Mouse (Mus musculus) right cerebral cortex, postnatal 36 days (tissue): ENCODE data around the gene Gm49336.
A peak's percentile ranks its signal among the peaks of the same experiment; 100 is the strongest.

Experiments used
- DNase-seq, 2 experiments: peaks; one replicate each; pipeline ENCODE4 v3.0.0; 2022; ENCODE audit warnings: low spot score in 2 of 2, mixed read lengths in 1 of 2

Gene Gm49336

DNA sequence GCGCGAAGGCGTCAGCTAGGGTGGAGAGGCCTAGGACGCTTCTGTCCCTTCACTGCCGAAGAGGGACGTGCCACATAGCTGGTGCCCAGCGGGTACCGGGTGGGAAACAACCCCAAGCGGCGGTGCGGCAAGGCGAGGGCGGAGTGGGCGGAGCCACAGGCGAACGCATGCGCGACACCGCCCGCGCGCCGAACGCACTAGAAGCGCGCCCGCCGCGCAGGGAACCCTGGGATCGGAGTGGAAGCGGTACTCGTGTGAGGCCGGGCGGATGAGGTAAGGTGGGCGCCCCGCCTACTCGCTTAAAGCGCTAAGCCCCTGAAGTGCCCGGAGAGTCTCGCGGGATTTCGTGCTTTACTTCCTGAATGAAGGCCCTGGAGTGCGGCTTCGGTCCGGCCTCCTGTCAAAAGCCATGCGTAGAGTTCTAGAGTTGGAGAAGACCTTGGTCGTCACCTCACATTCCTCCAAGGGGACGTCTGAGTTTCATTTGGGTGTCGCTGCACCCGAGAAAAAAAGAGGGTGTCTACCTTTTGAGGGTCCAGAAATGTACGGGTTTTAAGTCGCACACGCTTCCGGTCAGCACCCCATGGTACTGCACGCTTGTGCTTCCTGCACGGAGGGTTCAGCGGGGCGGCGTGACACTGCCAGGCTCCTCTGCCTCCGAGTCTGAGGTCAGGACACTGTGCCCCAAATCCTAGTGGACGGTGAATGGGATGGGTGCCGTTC lies at the start of gene Gm49336, which contains the start of gene Nupl1:
Gene Gm49336 (minus strand): TSS at position 227 of the 723 bp plus-strand sequence.
Gene Nupl1 (minus strand): TSS at position 151 of the 723 bp plus-strand sequence.
- peak; percentile 99 for DNase-seq

GRCm38 (mm10) chr14:60301024-60301423 lies 49.7 kb upstream of the Gm49336 start:
- no peak for DNase-seq

- DNase-seq: no peak
Measured at GRCm38 (mm10) chr14:60300224-60300991, 49.1 kb upstream of the Gm49336 start.

DNA sequence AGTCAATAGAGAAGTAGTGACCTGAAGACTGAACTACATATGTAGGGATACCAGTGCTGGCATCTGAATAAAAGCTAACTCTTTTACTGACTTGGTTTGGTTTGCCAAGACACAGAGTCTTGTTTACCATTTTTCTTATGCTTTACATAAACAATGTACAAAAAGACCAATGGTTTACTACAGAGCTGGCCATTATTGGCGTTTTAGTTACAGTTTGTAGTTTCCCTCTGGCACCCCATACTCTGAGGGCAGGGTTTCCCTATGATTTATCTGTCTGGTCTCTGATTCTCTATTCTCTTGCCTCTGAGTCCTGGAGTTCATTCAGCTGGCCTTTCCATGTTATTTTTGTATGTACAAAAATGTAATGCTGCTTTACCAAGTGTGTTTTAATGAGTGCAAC lies 44.2 kb upstream of the Gm49336 start:
- DNase-seq: no peak

GRCm38 (mm10) chr14:60290363-60290762 lies 39.1 kb upstream of the Gm49336 start:
- no peak for DNase-seq

- DNase-seq: no peak
Measured at GRCm38 (mm10) chr14:60286194-60286863, 35.0 kb upstream of the Gm49336 start.

GRCm38 (mm10) chr14:60275301-60276276 lies 24.3 kb upstream of the Gm49336 start:
- no peak for DNase-seq

DNA sequence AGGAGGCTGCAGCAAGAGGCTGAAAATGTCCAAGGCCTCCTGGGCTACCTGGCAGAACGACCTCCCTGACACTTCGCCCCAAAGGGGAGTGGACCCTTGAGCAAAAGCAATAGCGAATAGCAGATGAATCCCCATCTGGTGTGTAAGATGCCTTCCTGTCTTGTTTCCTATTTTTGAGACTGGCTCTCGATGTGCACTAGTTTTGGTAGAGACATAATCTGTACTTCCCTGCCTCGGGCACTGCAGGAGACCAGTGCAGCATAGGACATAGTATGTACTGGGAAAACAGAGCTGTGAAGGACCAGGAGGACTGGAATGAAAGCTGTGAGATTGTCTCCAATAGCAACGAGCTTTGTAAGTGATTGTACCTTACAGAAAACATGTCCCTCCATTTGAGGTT lies 22.0 kb upstream of the Gm49336 start:
- no peak for DNase-seq

GRCm38 (mm10) chr14:60269333-60269732 lies 18.0 kb upstream of the Gm49336 start:
- no peak for DNase-seq

DNA sequence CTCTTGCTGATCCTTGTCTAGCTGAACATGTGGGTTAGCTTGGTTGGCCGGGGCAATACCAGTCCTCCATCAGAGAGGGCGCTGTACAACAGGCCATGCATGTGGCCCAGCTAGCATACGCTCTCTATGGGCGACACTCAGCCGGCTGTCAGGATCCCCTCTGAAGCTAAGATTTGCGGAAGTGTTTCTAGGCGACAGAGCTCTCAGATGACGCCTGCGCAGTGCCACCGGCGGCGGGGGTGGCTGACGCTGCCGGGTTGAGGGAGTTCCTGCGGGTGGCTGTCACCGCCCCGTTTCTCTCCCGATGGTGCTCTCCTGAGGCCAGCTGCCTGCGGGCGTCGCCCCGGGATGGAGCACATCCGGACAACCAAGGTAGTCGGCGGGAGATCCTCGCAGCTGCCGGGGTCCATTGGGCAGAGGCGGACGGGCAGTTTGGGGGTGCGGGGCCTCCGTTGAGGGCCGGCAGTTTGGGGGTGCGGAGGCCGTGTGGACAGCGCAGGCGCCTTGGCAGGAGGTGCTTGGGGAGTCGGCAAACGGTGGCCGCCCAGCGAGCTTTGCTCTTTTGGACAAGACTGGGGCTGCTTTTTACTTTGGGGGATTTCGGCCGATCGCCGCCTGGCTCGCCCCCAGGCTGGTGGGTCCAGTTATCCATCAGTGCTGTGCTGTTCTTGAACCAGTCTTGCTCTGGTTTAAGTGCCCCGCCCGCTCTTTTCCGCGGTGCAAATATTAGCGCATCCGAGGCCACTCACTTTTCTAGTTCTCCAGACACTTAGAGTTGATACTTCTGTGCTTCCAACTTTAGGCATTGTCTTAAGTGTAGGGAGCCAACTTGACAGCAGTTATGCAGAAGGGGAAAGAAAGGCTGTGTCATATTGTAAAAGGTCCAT lies 13.9 kb upstream of the Gm49336 start, which contains the start of gene Mtmr6:
Gene Mtmr6 (plus strand): TSS at position 239 of the 887 bp plus-strand sequence.
- peak; percentile 94 to 95 for DNase-seq

- DNase-seq: no peak
Measured at GRCm38 (mm10) chr14:60262316-60262715, 11.0 kb upstream of the Gm49336 start.

DNA sequence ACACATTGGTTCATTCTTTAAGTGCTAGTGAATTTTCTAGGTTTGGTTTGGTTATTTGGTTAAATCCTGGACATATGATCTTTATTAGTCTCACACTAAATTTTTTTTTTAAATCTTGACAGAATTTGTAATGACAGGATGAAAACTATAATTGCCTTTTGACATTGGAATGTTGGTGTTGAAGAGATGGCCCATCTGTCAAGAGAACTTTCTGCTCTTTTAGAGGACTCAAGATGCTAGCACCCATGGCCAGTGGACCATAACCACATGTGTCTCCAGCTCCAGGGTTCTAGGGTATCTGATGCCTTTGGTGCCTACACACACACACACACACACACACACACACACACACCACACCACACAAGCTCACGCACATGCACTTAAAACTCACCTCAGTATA lies 6.5 kb upstream of the Gm49336 start:
- DNase-seq: no peak

- DNase-seq: no peak
Measured at GRCm38 (mm10) chr14:60257101-60257500, 5.8 kb upstream of the Gm49336 start.

DNA sequence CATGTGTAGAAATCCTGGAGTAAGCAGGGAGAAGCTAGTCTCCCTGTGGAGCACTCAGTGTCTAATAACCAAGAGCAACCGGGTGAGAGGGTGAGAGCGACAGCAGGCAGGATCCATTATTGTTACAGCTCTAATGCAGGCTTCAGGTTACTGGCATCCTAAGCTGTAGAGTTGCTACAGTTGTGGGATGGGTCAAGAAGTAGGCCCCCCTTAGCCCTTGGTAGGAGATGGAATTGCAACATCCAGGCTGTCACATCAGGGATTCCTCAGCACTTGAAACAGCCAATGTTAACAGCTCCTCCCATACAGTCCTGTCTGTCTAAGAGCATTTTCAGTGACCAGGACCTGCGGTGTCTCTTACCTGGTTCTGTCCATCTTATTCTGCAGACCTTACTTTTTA lies 5.0 kb upstream of the Gm49336 start:
- DNase-seq: no peak

DNA sequence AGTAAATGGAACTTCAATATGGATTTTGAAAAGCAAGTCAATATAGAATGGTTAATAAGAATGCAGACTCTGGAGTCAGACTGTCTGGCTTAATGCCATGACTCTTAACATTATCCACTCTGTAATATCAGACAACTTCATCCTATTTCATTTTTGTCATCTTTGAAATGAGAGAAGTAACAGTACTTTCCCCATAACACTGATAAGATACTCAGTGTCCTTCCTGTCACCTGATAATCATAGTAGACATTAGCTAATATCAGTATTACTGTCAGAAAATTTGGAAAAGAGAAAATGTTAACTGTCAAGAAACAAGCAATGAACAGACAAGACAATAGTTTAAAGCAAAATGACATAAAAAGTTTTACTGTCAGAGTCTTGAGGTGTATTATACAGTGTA lies 3.5 kb upstream of the Gm49336 start:
- no peak for DNase-seq

DNA sequence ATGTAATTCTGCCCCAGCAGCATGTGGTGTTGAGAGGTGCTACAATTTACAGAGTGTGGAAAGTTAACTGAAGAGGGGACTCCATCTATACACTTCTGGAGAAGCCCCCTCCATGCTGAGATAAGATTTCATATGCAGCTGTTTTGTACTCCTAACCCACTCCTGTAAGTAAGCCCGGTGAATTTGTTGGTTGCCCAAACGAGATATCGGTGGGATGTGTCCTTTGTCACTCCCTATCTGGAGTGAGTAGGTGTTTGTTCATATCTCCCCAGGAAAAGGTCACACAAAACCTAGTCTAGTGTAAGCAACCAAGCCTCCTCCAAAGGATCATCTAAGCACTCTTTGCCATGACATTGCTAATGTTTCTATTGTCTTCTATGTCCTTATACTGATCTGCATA lies 2.2 kb upstream of the Gm49336 start:
- DNase-seq: no peak

DNA sequence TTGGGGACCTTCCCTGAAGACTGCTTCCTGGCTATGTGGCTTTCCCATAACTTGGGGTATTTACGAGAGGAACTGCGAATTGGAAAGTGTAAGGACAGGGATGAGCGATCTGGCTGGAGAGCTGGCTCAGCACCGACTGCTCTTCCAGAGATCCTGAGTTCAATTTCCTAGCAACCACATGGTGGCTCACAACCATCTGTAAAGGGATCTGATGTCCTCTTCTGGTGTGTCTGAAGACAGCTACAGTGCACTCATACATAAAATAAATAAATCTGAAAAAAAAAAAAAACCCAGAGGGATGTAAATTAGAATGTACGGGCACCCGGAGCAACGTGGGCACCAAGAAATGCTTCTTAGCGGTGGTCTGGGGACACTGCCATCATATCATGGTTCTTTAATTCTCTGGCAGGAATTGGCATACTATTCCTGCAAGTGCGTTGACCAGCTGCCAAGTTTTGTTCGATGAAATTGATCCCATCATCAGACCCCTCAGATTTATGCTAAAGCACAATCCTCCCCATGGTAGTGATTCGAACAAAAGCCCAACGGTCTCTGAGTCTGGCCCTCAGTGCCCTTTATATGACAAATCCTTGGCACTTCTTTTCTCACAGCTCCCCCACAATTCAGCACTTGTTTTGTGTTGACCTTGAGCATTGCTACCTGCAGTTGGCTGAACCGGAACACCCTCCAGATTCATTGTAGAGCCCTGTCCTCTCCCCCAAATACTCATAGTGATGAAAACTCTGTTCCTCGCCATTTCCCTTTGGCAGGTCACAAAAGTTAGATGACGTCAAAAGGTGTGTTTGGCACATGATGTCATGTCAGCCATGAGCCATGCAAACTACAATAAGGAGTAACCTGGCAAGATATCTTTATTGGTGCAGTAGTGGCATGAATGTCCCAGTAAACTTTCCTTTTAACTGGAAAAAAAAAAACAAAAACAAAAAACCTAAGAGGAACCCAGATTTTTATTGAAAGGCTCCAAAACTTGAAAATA lies 995 bp upstream of the Gm49336 start:
- DNase-seq: peak in 1 of 2 experiments; percentile 18

- no peak for DNase-seq
Measured at GRCm38 (mm10) chr14:60250879-60251278, 428 bp downstream of the Gm49336 start.

GRCm38 (mm10) chr14:60250366-60250765 lies 941 bp downstream of the Gm49336 start:
- DNase-seq: no peak
